Mouse (Mus musculus): Measurements from ENCODE around the gene Myo10.

DNA sequence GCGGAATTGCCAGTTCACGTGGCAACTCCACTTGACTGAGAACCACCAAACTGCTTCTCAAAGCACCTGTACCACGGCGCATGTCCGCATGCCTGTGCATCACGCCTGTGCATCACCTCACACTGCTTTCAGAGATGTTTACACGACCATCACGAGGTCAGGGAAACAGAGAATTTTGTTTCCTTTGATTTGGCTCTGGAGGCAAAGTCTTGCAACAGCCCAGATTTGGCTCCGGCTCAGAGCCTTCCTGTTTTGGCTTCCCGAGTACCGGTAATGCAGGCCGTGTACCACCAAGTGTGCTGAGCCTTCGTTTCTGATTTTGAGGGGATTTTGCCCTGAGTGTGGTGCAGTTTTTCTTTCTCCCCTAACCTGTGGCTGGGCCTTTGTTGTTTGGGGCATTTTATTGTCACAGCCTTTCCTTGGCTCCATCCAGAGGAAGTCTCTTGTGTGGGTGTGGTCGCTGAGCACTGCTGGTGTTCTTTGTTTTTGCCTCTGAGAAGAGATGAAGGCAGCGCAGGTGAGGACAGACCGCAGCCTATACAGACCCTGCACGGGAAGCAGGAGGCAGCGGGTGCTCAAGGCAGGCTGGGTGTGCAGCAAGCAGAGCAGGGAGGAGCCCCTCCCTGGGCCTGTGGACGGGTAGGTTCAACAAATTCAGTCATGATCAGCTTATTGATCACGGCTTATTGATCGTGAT, 70.1 kb downstream of the Myo10 start:
- TF ChIP-seq POLR2A (IDR thresholded peaks at IDR 0.05; ENCODE audit: control insufficient read depth, extremely low read depth, insufficient read depth, low read length, poor library complexity) (no peak), CTCF (IDR thresholded peaks at IDR 0.05; ENCODE audit: borderline replicate concordance, control insufficient read depth, extremely low read depth, insufficient read depth, low read length, poor library complexity) (no peak)
